Mouse (Mus musculus): ENCODE results near the gene Gm16867. TPM values are rescaled to one million over a fixed set of nuclear protein-coding genes. Genes with fewer than 3 reads are reported as not detected.
"Not testable (repeated sequence)": the region's sequence is repeated elsewhere in the genome, so short reads cannot be mapped to it uniquely, and the experiment has no call there.

The Gm16867 gene
- polyA plus RNA-seq, 1 experiment from 2014 or later: not detected

- not testable (repeated sequence) for H3K9me3 ChIP-seq (ENCODE audit: control insufficient read depth, low read length); H3K4me1 ChIP-seq (ENCODE audit: control insufficient read depth in 2 of 2, insufficient read depth in 2 of 2, low read length in 2 of 2); ATAC-seq (ENCODE audit: insufficient number of reproducible peaks, insufficient read depth, low FRiP score, low read depth); H3K27ac ChIP-seq (replicated peaks in 1 of 2; ENCODE audit: control insufficient read depth in 1 of 2, insufficient read depth in 1 of 2, low read depth in 2 of 2, low read length in 2 of 2); H3K36me3 ChIP-seq (ENCODE audit: control insufficient read depth, insufficient read depth, low read length); H3K9ac ChIP-seq (ENCODE audit: low read length); H3K4me3 ChIP-seq (ENCODE audit: control insufficient read depth in 1 of 2, insufficient read depth in 1 of 2, low read depth in 1 of 2, low read length in 2 of 2); H3K27me3 ChIP-seq (ENCODE audit: control insufficient read depth, insufficient read depth, low read length); H3K4me2 ChIP-seq (ENCODE audit: low read length)
- WGBS: no CpG with 5 or more reads among the region's 5 CpGs
Measured at GRCm38 (mm10) chr14:69457691-69458090, 45.5 kb downstream of the Gm16867 start.

GRCm38 (mm10) chr14:69454640-69455039 is 48.5 kb downstream of the Gm16867 start:
- H3K27me3 ChIP-seq (ENCODE audit: control insufficient read depth, insufficient read depth, low read length); H3K9ac ChIP-seq (ENCODE audit: low read length); H3K4me3 ChIP-seq (ENCODE audit: control insufficient read depth in 1 of 2, insufficient read depth in 1 of 2, low read depth in 1 of 2, low read length in 2 of 2); H3K27ac ChIP-seq (replicated peaks in 1 of 2; ENCODE audit: control insufficient read depth in 1 of 2, insufficient read depth in 1 of 2, low read depth in 2 of 2, low read length in 2 of 2); H3K4me1 ChIP-seq (ENCODE audit: control insufficient read depth in 2 of 2, insufficient read depth in 2 of 2, low read length in 2 of 2); ATAC-seq (ENCODE audit: insufficient number of reproducible peaks, insufficient read depth, low FRiP score, low read depth); H3K9me3 ChIP-seq (ENCODE audit: control insufficient read depth, low read length); H3K36me3 ChIP-seq (ENCODE audit: control insufficient read depth, insufficient read depth, low read length); H3K4me2 ChIP-seq (ENCODE audit: low read length): not testable (repeated sequence)
- no CpG with 5 or more reads among the region's 9 CpGs for WGBS

DNA sequence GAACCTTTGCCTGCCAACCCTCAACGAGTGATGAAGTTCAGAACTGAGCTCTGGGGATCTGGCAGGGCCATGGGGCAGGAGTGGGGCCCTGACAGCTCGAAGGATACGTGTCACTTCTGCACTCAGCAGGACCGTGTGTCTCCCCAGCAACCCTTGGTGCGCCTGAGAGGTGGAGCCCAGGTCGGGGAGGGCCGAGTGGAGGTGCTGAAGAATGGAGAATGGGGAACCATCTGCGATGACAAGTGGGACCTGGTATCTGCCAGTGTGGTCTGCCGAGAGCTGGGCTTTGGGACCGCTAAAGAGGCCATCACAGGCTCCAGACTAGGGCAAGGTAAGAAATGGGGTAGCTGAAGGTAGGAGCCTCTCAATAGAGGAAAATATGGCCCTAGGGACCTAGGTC is 54.3 kb downstream of the Gm16867 start:
- WGBS: no CpG with 5 or more reads among the region's 10 CpGs
- H3K27me3 ChIP-seq (ENCODE audit: control insufficient read depth, insufficient read depth, low read length); H3K9ac ChIP-seq (ENCODE audit: low read length); H3K9me3 ChIP-seq (ENCODE audit: control insufficient read depth, low read length); H3K4me2 ChIP-seq (ENCODE audit: low read length); H3K27ac ChIP-seq (replicated peaks in 1 of 2; ENCODE audit: control insufficient read depth in 1 of 2, insufficient read depth in 1 of 2, low read depth in 2 of 2, low read length in 2 of 2); H3K4me1 ChIP-seq (ENCODE audit: control insufficient read depth in 2 of 2, insufficient read depth in 2 of 2, low read length in 2 of 2); ATAC-seq (ENCODE audit: insufficient number of reproducible peaks, insufficient read depth, low FRiP score, low read depth); H3K4me3 ChIP-seq (ENCODE audit: control insufficient read depth in 1 of 2, insufficient read depth in 1 of 2, low read depth in 1 of 2, low read length in 2 of 2); H3K36me3 ChIP-seq (ENCODE audit: control insufficient read depth, insufficient read depth, low read length): not testable (repeated sequence)

GRCm38 (mm10) chr14:69447006-69447405 is 56.2 kb downstream of the Gm16867 start:
- H3K27me3 ChIP-seq (ENCODE audit: control insufficient read depth, insufficient read depth, low read length); H3K9ac ChIP-seq (ENCODE audit: low read length); H3K4me2 ChIP-seq (ENCODE audit: low read length); H3K9me3 ChIP-seq (ENCODE audit: control insufficient read depth, low read length); H3K4me3 ChIP-seq (ENCODE audit: control insufficient read depth in 1 of 2, insufficient read depth in 1 of 2, low read depth in 1 of 2, low read length in 2 of 2); H3K36me3 ChIP-seq (ENCODE audit: control insufficient read depth, insufficient read depth, low read length); H3K27ac ChIP-seq (replicated peaks in 1 of 2; ENCODE audit: control insufficient read depth in 1 of 2, insufficient read depth in 1 of 2, low read depth in 2 of 2, low read length in 2 of 2); H3K4me1 ChIP-seq (ENCODE audit: control insufficient read depth in 2 of 2, insufficient read depth in 2 of 2, low read length in 2 of 2): not testable (repeated sequence)
- WGBS: no CpG with 5 or more reads among the region's 1 CpGs
- peak; percentile 28; the same call in 1 of the 2 replicates for ATAC-seq (ENCODE audit: insufficient number of reproducible peaks, insufficient read depth, low FRiP score, low read depth)

GRCm38 (mm10) chr14:69443092-69443692 is 60.0 kb downstream of the Gm16867 start:
- H3K27ac ChIP-seq (replicated peaks in 1 of 2; ENCODE audit: control insufficient read depth in 1 of 2, insufficient read depth in 1 of 2, low read depth in 2 of 2, low read length in 2 of 2); H3K27me3 ChIP-seq (ENCODE audit: control insufficient read depth, insufficient read depth, low read length); H3K9ac ChIP-seq (ENCODE audit: low read length); H3K9me3 ChIP-seq (ENCODE audit: control insufficient read depth, low read length); H3K4me1 ChIP-seq (ENCODE audit: control insufficient read depth in 2 of 2, insufficient read depth in 2 of 2, low read length in 2 of 2); H3K36me3 ChIP-seq (ENCODE audit: control insufficient read depth, insufficient read depth, low read length); H3K4me2 ChIP-seq (ENCODE audit: low read length); H3K4me3 ChIP-seq (ENCODE audit: control insufficient read depth in 1 of 2, insufficient read depth in 1 of 2, low read depth in 1 of 2, low read length in 2 of 2): not testable (repeated sequence)
- peak; percentile 62; the same call in 1 of the 2 replicates for ATAC-seq (ENCODE audit: insufficient number of reproducible peaks, insufficient read depth, low FRiP score, low read depth)
- no CpG with 5 or more reads among the region's 7 CpGs for WGBS

GRCm38 (mm10) chr14:69440955-69441354 is 62.2 kb downstream of the Gm16867 start:
- not testable (repeated sequence) for H3K4me3 ChIP-seq (ENCODE audit: control insufficient read depth in 1 of 2, insufficient read depth in 1 of 2, low read depth in 1 of 2, low read length in 2 of 2); H3K9me3 ChIP-seq (ENCODE audit: control insufficient read depth, low read length); H3K9ac ChIP-seq (ENCODE audit: low read length); H3K27me3 ChIP-seq (ENCODE audit: control insufficient read depth, insufficient read depth, low read length); H3K36me3 ChIP-seq (ENCODE audit: control insufficient read depth, insufficient read depth, low read length); H3K4me2 ChIP-seq (ENCODE audit: low read length); H3K4me1 ChIP-seq (ENCODE audit: control insufficient read depth in 2 of 2, insufficient read depth in 2 of 2, low read length in 2 of 2); H3K27ac ChIP-seq (replicated peaks in 1 of 2; ENCODE audit: control insufficient read depth in 1 of 2, insufficient read depth in 1 of 2, low read depth in 2 of 2, low read length in 2 of 2); ATAC-seq (ENCODE audit: insufficient number of reproducible peaks, insufficient read depth, low FRiP score, low read depth)
- no CpG with 5 or more reads among the region's 7 CpGs for WGBS

DNA sequence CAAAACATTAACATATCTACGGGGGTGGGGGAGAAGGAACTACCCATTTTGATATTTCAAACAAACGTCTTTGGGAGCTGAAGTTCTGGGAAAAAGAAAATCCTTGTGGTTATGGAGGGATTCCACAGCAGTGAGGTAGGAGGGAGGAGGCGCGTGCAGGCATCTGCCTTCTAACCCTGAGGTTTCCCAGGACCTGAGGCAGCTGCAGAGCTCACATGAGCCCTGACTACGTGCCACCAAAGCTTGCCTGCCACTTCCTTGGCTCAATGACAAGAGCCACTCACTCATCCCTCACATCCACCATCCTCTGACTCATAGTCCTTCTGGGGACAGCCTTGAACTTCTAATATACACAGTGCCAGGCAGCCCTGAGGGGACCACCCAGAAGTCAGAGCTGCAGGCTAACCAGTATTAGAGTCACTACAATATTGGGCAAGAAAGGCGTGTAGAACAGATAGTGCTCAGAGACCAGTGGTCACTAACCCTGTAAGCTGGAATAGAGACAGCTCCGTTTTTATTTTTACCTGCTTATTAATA is 64.4 kb downstream of the Gm16867 start:
- WGBS: no CpG with 5 or more reads among the region's 7 CpGs
- not testable (repeated sequence) for H3K9me3 ChIP-seq (ENCODE audit: control insufficient read depth, low read length); H3K9ac ChIP-seq (ENCODE audit: low read length); H3K4me3 ChIP-seq (ENCODE audit: control insufficient read depth in 1 of 2, insufficient read depth in 1 of 2, low read depth in 1 of 2, low read length in 2 of 2); H3K27me3 ChIP-seq (ENCODE audit: control insufficient read depth, insufficient read depth, low read length); H3K4me1 ChIP-seq (ENCODE audit: control insufficient read depth in 2 of 2, insufficient read depth in 2 of 2, low read length in 2 of 2); ATAC-seq (ENCODE audit: insufficient number of reproducible peaks, insufficient read depth, low FRiP score, low read depth); H3K27ac ChIP-seq (replicated peaks in 1 of 2; ENCODE audit: control insufficient read depth in 1 of 2, insufficient read depth in 1 of 2, low read depth in 2 of 2, low read length in 2 of 2); H3K36me3 ChIP-seq (ENCODE audit: control insufficient read depth, insufficient read depth, low read length); H3K4me2 ChIP-seq (ENCODE audit: low read length)

DNA sequence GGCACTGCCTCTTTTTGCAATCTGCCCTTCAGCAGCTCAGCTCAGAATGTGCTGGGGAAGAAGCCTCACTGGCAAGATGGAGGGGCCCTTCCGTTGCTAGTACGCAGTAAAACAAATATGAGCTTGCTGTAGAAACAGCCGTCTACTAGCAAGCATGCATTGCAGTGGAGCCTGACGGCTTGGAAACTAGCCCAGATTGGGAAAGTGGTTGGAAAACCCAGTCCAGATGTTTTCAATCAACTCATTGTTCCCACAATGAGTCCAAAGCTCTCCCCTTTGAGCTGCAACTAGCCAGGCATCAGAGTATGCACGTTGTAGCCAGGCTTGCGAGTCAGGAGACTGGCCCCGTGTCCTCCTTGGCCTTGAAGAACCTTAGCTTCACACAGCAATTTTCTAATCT is 82.2 kb downstream of the Gm16867 start:
- no CpG with 5 or more reads among the region's 7 CpGs for WGBS

More for the DNA sequence above, 82.2 kb downstream of the Gm16867 start:
- not testable (repeated sequence) for ATAC-seq (ENCODE audit: insufficient number of reproducible peaks, insufficient read depth, low FRiP score, low read depth); H3K4me1 ChIP-seq (ENCODE audit: control insufficient read depth in 2 of 2, insufficient read depth in 2 of 2, low read length in 2 of 2); H3K9me3 ChIP-seq (ENCODE audit: control insufficient read depth, low read length); H3K27ac ChIP-seq (replicated peaks in 1 of 2; ENCODE audit: control insufficient read depth in 1 of 2, insufficient read depth in 1 of 2, low read depth in 2 of 2, low read length in 2 of 2); H3K9ac ChIP-seq (ENCODE audit: low read length); H3K4me3 ChIP-seq (ENCODE audit: control insufficient read depth in 1 of 2, insufficient read depth in 1 of 2, low read depth in 1 of 2, low read length in 2 of 2); H3K36me3 ChIP-seq (ENCODE audit: control insufficient read depth, insufficient read depth, low read length); H3K4me2 ChIP-seq (ENCODE audit: low read length); H3K27me3 ChIP-seq (ENCODE audit: control insufficient read depth, insufficient read depth, low read length)

Data from heart, embryonic 14.5 days (tissue).